Mouse (Mus musculus) lung, adult 2 months (tissue): ENCODE data around the gene Ubc.

ENCODE experiments used
- CTCF ChIP-seq: fragments of 200-500 bp; IDR thresholded peaks from 2 replicates; pipeline ENCODE4 v1.5.1; 2011; ENCODE audit warnings: mild to moderate bottlenecking, low read length, control low read depth; ENCODE audit not compliant: insufficient read depth
- POLR2A ChIP-seq: fragments of 200-500 bp; IDR thresholded peaks from 2 replicates; pipeline ENCODE4 v1.6.1; 2011; ENCODE audit warnings: low read depth, mild to moderate bottlenecking, control low read depth, low read length, borderline replicate concordance; ENCODE audit errors: extremely low read depth

GRCm38 (mm10) chr5:125393622-125394603 is 3.9 kb upstream of the Ubc start:
- TF ChIP-seq CTCF (no peak), POLR2A (0 out of 2 replicates have a peak, but pooled peaks have one; percentile 12)
